Mouse (Mus musculus) CH12.LX (cell line): ENCODE measurements around the gene Gm38392. TPM values are rescaled to one million over a fixed set of nuclear protein-coding genes. Genes with fewer than 3 reads are reported as not detected.
"Not testable (repeated sequence)": the region's sequence is repeated elsewhere in the genome, so short reads cannot be mapped to it uniquely, and the experiment has no call there.

Experiments
- DNase-seq: peaks from one replicate; pipeline ENCODE4 v3.0.0-alpha.2; 2013; ENCODE audit errors: extremely low read depth
- H3K27ac ChIP-seq: 2 replicates; pipeline ENCODE4 v1.5.1; 2012; ENCODE audit warnings: low read depth, mild to moderate bottlenecking, control low read depth, moderate library complexity; ENCODE audit not compliant: insufficient read depth
- H3K27me3 ChIP-seq: replicated peaks from 2 replicates; pipeline ENCODE3; 2012; ENCODE audit warnings: inconsistent platforms
- H3K36me3 ChIP-seq, 2 experiments: replicated peaks in 1 of 2; 2 replicates each; pipeline versions ENCODE3 to v1.6.1; 2012; ENCODE audit warnings: inconsistent platforms in 1 of 2, low read length in 1 of 2, mild to moderate bottlenecking in 1 of 2, mixed read lengths in 1 of 2, moderate library complexity in 1 of 2; ENCODE audit not compliant: control insufficient read depth in 1 of 2, insufficient read depth in 1 of 2
- H3K4me1 ChIP-seq, 2 experiments: 2 replicates each; pipeline ENCODE4 v1.6.1; 2012; ENCODE audit warnings: inconsistent platforms in 1 of 2, moderate library complexity in 1 of 2; ENCODE audit not compliant: insufficient read depth in 2 of 2, control insufficient read depth in 1 of 2
- H3K4me2 ChIP-seq: 2 replicates; pipeline ENCODE4 v1.6.1; 2012; ENCODE audit warnings: low read depth, mild to moderate bottlenecking, control low read depth; ENCODE audit not compliant: poor library complexity, insufficient read depth, severe bottlenecking
- H3K4me3 ChIP-seq, 3 experiments: fragments of 150-350 bp in 1 of 3; sonication (generic) in 1 of 3; replicated peaks in 1 of 3; 2 replicates each; pipeline versions ENCODE3 to v1.5.1; 2011 to 2012; ENCODE audit warnings: low read depth in 2 of 3, low read length in 2 of 3, mild to moderate bottlenecking in 2 of 3, moderate library complexity in 2 of 3, control low read depth in 1 of 3, improper control_type of control experiment in 1 of 3, inconsistent platforms in 1 of 3, mixed read lengths in 1 of 3; ENCODE audit not compliant: poor library complexity in 1 of 3
- H3K79me2 ChIP-seq: replicated peaks from 2 replicates; pipeline ENCODE4 v1.6.1; 2012; ENCODE audit warnings: mild to moderate bottlenecking, moderate library complexity; ENCODE audit not compliant: control insufficient read depth, poor library complexity, insufficient read depth, severe bottlenecking; ENCODE audit errors: extremely low read depth
- H3K9ac ChIP-seq: 2 replicates; pipeline ENCODE4 v1.6.1; 2012; ENCODE audit warnings: low read depth, mild to moderate bottlenecking, control low read depth, moderate library complexity; ENCODE audit not compliant: insufficient read depth
- H3K9me3 ChIP-seq: replicated peaks from 2 replicates; pipeline ENCODE3; 2012; ENCODE audit warnings: low read length, inconsistent platforms, mixed read lengths
- BHLHE40 ChIP-seq: IDR thresholded peaks from 2 replicates; pipeline ENCODE4 v1.6.1; 2011; ENCODE audit warnings: mild to moderate bottlenecking, low read depth, low read length, improper control_type of control experiment
- CHD1 ChIP-seq: IDR thresholded peaks from 2 replicates; pipeline ENCODE4 v1.6.1; 2012; ENCODE audit warnings: low read depth, low read length, improper control_type of control experiment, inconsistent platforms
- EP300 ChIP-seq: IDR thresholded peaks from 2 replicates; pipeline ENCODE4 v1.6.1; 2011; ENCODE audit warnings: low read length, improper control_type of control experiment
- HCFC1 ChIP-seq: IDR thresholded peaks from 2 replicates; pipeline ENCODE4 v1.6.1; 2012; ENCODE audit warnings: low read depth, mild to moderate bottlenecking, inconsistent platforms, low read length, improper control_type of control experiment
- MAX ChIP-seq: IDR thresholded peaks from 2 replicates; pipeline ENCODE4 v1.6.1; 2011; ENCODE audit warnings: low read length, improper control_type of control experiment
- MEF2A ChIP-seq: IDR thresholded peaks from 2 replicates; pipeline ENCODE4 v1.6.1; 2014; ENCODE audit warnings: low read depth, mild to moderate bottlenecking, inconsistent platforms, low read length, improper control_type of control experiment, borderline replicate concordance
- POLR2A ChIP-seq: IDR thresholded peaks from 2 replicates; pipeline ENCODE4 v1.6.1; 2011; ENCODE audit warnings: low read depth, mild to moderate bottlenecking, improper control_type of control experiment, low read length
- RCOR1 ChIP-seq: conservative IDR thresholded peaks from 2 replicates; pipeline ENCODE4 v1.6.1; 2012; ENCODE audit warnings: low read depth, mild to moderate bottlenecking, inconsistent platforms, low read length, improper control_type of control experiment
- SIN3A ChIP-seq: IDR thresholded peaks from 2 replicates; pipeline ENCODE4 v1.6.1; 2012; ENCODE audit warnings: low read length, improper control_type of control experiment, inconsistent platforms
- dilution Hi-C: fragments of 300-500 bp; cut with MboI; formaldehyde crosslinking; loops from 2 replicates; pipeline ENCODE4 v1.14.3; 2020; ENCODE audit warnings: low sequenced_read_pairs; ENCODE audit not compliant: extremely low pct_unique_long_range_greater_than_20kb, extremely low pct_ligation_motif_present
- in situ Hi-C: fragments of 300-500 bp; cut with MboI; formaldehyde crosslinking; loops from 3 replicates; pipeline ENCODE4 v1.14.3; 2019; ENCODE audit warnings: low sequenced_read_pairs, low pct_ligation_motif_present, low pct_unique_long_range_greater_than_20kb, mixed read lengths
- polyA plus RNA-seq: library from polyadenylated mRNA; unstranded; fragments of >175 nt; gene quantifications from 2 replicates; pipeline ENCODE4 v1.2.1, GENCODE M21; 2012; ENCODE audit warnings: low read depth; ENCODE audit not compliant: insufficient read length
- total RNA-seq, 2 experiments: library from RNA; depleted of rRNA; stranded (reverse); fragments of 300-350 nt in 1 of 2; fragments of >200 nt in 1 of 2; gene quantifications; 2 replicates each; pipeline ENCODE4 v1.2.3; 2012 to 2014

Gm38392 gene
- total and polyA plus RNA-seq, 3 experiments, result not detected

- Histone ChIP-seq H3K4me3 (no peak overlapping the region), H3K27me3 (peaks cover 11% of the 10 kb centered on the region), H3K9ac (no peak overlapping the region), H3K9me3 (peaks cover 3% of the 10 kb centered on the region), H3K4me2 (no peak overlapping the region), H3K79me2 (no peaks in the 10 kb centered on the region), H3K4me1 (no peaks in the 10 kb centered on the region), H3K36me3 (no peaks in the 10 kb centered on the region), H3K27ac (no peak overlapping the region)
- TF ChIP-seq BHLHE40 (no peak), HCFC1 (no peak), MEF2A (no peak), MAX (no peak)
- dilution Hi-C loops, result no loop called here
- in situ Hi-C loops, result no loop called here
- no peak for DNase-seq
Measured at GRCm38 (mm10) chr3:88268991-88269390, 18.0 kb downstream of the Gm38392 start.

DNA sequence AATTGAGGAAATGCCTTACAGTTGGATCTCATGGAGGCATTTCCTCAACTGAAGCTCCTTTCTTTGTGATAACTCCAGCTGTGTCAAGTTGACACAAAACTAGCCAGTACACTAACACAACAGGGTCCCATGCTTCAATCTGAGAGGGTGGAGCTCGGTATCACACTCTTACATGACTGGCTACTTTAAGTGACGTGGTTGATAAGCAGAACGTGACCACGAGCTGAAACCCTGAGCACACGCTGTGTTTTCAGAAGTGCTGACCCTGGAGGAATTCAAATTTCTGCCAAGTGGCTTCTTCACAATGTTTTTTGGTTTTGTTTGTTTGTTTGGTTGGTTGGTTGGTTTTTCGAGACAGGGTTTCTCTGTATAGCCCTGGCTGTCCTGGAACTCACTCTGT is 19.0 kb downstream of the Gm38392 start:
- H3K79me2 ChIP-seq, H3K9ac ChIP-seq, H3K9me3 ChIP-seq, in situ Hi-C loops, dilution Hi-C loops, H3K27ac ChIP-seq, H3K4me2 ChIP-seq, DNase-seq, H3K4me1 ChIP-seq, H3K36me3 ChIP-seq, H3K4me3 ChIP-seq: not testable (repeated sequence)
- H3K27me3 ChIP-seq, result peaks cover 11% of the 10 kb centered on the region

- Histone ChIP-seq H3K27ac (no peak overlapping the region), H3K9me3 (peaks cover 3% of the 10 kb centered on the region), H3K79me2 (no peaks in the 10 kb centered on the region), H3K9ac (no peak overlapping the region), H3K27me3 (peaks cover 29% of the 10 kb centered on the region), H3K4me2 (no peak overlapping the region), H3K36me3 (no peaks in the 10 kb centered on the region), H3K4me3 (no peak overlapping the region), H3K4me1 (no peaks in the 10 kb centered on the region)
- in situ Hi-C loops (no loop called here), dilution Hi-C loops (no loop called here)
- TF ChIP-seq RCOR1 (no peak), POLR2A (no peak)
- DNase-seq, result no peak
Measured at GRCm38 (mm10) chr3:88262346-88262745, 24.7 kb downstream of the Gm38392 start.

DNA sequence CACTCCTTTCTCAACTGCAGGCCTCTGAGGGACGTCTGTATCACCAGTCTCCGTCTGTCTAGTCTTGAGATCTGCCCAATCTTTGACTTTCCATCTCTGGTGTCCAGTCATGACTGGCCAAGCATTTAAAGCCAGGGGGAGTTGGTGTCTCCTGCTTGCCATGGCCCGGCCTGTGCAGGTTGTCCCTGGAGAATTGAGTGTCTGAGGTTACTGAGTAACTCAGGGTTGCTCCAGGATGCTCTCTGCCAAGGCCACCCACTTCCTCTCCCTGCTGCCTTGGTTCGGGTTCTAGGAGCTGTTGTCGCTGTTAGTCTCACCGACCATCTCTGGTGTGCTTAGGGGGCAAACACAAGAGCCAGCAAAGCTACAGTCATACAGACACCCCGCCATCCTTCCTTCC is 30.6 kb downstream of the Gm38392 start:
- no peak for DNase-seq
- Histone ChIP-seq H3K4me3 (no peak overlapping the region), H3K9ac (no peak overlapping the region), H3K27me3 (peaks cover 57% of the 10 kb centered on the region), H3K36me3 (no peaks in the 10 kb centered on the region), H3K27ac (no peak overlapping the region), H3K79me2 (no peaks in the 10 kb centered on the region), H3K4me2 (no peak overlapping the region), H3K4me1 (peaks cover 0 to 29% of the 10 kb centered on the region in 2 experiments; a peak in 2 of 4 replicates), H3K9me3 (no peaks in the 10 kb centered on the region)
- dilution Hi-C loops (no loop called here), in situ Hi-C loops (no loop called here)
- TF ChIP-seq CHD1, result no peak
- TF ChIP-seq SIN3A, result no peak
- TF ChIP-seq HCFC1, result no peak
- TF ChIP-seq EP300, result no peak
- no peak for TF ChIP-seq POLR2A
